Mouse (Mus musculus): ENCODE measurements around the gene Plod1.

Plod1 gene

DNA sequence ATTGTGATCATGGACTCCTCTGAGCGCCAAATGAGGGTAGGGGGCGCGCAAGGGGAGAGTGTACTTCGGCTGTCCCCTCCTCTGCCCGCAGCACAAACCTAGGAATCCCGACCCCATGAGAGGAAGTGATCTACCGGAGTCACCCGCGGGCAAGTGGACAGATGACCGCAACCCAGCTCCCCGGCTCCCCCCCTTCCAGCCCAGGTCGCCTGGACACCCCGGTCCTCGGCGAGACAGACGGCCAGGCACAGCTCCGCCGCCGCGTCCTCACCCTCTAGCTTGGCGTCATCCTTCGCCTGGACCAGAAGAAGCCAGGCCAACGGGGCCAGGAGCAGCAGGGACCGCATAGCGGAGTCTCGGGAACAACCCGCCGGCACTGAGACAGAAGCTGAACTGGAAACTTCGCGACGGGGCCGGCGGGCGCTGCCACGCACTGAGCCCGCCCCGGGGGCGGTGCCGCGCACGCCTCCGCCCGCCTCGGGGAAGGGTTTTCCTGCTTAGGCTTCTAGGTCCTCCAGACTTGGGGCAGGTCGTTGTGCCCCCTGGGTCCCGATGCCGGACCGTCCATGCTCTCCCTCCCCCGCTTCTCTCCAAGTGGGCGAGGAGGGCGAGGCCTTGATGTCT, at the start of gene Plod1:
Plod1 (minus strand) TSS at position 437 of the 624 bp plus-strand sequence.
- peak; percentile 69 for DNase-seq (ENCODE audit: low read depth, low spot score)

DNA sequence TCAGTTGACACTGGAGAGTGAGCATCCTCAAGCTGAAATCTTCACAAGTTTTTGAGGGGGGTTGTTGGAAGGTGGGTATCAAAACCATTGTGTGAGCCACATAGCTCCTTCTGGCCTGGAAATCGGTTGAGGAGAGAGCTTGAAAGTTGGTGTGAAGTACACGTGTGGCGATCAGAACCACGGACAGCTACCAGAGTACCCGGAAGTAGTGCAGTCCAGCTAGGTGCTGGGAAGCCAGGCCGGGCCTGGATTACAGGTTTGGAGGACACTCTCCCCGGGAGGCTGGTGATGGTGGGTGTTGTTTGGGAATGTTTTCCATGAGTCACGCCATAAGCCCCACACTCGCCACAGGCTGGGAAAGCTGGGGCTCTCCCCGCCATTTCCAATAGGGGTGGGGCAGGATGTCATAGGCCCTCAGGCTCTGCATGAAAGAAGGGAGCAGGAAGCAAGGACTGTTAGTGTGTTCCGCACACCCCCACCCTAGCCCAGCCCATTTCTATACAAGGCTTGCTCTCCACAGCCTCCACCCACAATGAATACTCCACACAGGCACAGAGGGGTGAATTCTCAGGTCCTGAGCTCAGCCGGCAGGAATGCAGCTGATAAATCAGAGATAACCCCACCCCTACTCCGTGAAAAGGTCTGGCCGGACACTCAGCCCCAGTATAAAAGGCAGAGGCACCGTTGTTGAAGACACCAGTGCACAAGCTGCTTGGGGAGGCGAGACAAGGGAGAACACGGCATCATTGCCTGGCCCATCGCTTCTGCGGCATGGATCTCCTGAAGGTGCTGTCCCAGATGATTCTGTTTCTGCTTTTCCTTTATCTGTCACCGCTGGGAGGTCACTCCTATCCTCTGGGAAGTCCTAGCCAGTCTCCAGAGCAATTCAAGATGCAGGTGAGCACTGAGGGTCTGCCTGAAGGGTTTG, 48.9 kb upstream of the Plod1 start, which contains the start of gene Nppb:
Nppb (plus strand) TSS at position 584 of the 928 bp plus-strand sequence.
- DNase-seq (ENCODE audit: low read depth, low spot score): peak; percentile 85

DNA sequence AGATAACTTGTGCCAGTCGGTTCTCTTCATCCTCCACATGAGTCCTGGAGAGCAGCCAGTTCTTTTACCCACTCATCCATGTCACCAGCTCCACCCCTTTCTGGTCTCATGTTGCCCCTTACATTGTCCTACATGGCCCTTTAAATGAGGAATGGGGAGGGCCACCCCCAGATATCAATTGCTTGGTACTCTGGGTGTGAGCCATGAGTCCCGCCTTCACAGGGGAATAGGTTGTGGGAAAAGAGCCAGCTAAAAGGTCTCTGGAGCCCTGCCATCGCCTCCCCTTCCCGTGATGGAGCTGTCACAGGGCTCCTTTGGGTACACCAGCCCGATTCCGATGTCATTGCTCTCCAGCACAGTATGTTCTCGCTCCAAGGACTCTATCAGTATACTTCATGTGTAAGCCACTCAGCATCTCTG, 42.9 kb upstream of the Plod1 start:
- no peak for DNase-seq (ENCODE audit: low read depth, low spot score)

DNA sequence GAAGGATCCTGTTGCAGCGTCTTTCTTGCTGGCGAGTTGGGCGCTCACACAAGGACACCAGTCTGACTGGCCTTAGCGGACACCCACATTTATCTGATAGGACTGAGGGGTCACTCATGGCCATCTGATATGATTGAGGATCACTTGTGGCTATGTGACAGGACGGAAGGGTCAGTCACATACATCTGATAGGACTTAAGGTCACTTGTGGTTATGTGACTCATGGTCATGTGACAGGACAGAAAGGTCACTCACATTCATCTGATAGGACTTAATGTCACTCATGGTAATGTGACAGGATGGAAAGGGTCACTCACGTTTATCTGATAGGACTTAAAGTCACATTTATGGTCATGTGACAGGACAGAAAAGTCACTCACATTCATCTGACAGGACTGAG, 41.8 kb upstream of the Plod1 start:
- no peak for DNase-seq (ENCODE audit: low read depth, low spot score)

DNA sequence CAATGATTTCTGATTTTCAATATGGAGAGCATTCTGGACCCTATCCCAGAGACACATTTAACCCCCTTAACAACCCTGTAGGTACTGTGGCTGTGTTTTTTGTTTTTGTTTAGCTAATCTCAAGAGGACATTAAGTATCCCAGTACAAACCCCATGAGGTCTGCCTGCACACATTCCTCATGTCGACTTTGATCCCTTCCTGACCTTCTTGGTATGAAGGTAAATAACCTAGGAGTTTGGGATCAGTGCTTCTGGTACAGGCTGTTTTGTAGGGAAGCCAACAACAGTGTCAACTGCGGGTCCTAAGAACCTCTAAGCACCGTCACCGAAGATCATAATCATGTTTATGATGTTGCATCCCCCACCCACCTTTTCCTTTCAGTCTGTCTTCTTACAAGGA, 41.2 kb upstream of the Plod1 start:
- no peak for DNase-seq (ENCODE audit: low read depth, low spot score)

DNA sequence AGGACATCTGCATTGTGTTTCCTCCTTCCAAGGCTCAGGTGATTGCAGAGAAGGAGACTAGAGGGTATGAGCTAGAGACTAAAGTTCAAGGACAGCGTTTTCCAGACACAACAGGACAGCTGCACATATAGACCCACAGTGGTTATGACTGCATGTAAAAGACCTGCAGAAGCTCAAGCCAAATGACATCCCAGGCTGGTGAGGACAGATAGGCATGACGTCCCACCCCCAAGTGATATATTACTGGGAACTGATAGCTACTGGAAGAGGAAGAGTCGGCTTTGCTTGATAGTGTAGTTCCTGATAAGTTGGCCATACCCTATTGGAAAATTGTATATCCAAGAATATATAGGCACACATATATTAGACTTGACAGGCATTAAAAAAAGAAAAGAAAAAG, 39.7 kb upstream of the Plod1 start:
- no peak for DNase-seq (ENCODE audit: low read depth, low spot score)

DNA sequence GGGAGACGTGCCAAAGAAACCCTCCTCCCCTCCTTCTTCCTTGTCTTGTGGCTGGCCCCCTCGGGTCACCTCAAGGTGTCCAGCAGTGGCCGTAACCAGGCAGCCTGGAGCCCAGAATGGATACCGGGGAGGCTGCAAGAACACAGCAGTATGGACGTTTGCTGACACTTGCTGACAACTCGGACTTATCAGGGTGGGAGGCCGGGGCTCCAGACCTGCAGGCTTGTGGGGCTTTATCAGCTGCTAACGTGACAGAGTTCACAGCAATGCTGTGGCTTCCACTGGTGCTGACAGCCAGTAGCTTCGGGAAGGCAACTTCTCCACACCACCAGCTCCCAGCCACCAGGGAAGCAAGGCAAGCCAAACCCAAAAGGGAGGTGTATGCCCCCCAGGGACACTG, 32.8 kb upstream of the Plod1 start:
- no peak for DNase-seq (ENCODE audit: low read depth, low spot score)

DNA sequence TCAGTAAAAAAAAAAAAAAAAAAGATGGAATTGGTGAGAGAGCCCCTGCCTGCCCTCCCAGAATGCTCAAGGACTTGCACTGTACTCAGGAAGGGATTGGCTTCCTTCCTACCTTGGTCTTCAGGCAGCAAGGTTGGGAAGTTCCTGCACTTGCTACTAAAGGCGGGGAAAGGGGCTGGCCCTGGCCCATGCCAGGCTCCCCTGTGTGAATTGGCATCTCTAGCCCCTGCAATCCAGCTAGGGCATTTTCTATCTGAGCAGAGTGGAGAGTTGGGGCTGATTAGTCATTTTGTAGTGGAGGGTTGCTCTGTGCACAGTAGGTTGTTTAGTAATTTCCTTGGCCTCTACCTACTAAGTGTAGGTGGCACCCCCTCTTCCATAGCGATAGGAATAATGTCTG, 32.2 kb upstream of the Plod1 start:
- no peak for DNase-seq (ENCODE audit: low read depth, low spot score)

DNA sequence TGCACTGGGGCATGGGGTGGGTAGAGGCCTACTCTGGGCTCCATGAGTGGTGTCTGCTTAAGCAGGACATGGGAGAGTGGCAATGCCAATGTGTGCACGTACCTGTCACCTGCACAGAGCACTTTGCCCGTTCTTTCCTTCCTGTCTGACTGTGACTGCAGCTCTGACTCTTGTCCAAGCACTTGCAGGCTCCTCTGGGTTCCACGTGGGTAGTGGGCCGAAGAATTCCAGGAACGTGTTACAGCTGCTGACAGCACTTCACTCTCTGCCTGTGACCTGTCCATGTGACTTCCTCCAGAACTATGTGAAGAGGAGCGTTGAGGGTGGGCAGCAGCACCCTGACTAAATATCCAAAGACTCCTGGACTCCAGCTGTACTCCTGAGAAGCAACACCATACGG, 29.1 kb upstream of the Plod1 start:
- DNase-seq (ENCODE audit: low read depth, low spot score): no peak

DNA sequence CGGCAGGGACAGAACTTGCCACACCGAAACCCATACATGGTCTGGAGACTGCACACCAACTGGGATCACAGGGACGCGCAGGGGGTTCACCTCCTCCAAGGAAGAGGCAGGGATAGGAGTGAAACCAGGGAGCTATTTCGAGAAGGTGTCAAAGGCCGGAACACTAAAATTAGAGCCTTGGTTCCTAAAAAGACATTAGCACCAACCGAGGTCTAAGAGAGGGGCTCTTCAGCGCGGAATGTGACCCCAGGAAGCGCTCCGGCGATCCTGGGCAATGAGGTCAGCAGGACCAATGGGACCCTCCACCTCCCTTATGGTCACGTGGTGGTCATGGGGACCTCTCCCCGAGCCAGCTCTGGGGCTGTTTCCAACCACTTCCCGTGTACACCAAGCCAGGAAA, 27.1 kb upstream of the Plod1 start:
- DNase-seq (ENCODE audit: low read depth, low spot score): no peak

DNA sequence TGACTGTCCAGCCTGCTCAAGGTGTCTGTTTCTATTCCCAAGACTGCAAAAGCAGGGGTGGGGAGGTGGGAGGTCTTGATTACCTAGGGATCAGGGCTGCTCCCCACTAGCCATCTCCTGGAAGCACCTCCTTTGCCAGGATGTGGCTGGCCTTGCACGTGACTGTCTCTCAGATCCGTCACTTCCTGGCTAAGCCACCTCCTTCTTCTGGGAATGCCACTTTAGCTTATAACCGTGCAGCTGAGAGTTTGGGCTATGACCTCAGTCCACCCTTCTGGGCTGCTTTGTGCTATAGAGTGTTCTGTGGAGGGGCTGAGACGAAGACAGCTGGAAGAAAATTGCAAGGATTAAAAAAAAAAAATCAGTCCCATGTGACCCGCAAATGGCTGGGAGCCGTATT, 26.2 kb upstream of the Plod1 start:
- no peak for DNase-seq (ENCODE audit: low read depth, low spot score)

DNA sequence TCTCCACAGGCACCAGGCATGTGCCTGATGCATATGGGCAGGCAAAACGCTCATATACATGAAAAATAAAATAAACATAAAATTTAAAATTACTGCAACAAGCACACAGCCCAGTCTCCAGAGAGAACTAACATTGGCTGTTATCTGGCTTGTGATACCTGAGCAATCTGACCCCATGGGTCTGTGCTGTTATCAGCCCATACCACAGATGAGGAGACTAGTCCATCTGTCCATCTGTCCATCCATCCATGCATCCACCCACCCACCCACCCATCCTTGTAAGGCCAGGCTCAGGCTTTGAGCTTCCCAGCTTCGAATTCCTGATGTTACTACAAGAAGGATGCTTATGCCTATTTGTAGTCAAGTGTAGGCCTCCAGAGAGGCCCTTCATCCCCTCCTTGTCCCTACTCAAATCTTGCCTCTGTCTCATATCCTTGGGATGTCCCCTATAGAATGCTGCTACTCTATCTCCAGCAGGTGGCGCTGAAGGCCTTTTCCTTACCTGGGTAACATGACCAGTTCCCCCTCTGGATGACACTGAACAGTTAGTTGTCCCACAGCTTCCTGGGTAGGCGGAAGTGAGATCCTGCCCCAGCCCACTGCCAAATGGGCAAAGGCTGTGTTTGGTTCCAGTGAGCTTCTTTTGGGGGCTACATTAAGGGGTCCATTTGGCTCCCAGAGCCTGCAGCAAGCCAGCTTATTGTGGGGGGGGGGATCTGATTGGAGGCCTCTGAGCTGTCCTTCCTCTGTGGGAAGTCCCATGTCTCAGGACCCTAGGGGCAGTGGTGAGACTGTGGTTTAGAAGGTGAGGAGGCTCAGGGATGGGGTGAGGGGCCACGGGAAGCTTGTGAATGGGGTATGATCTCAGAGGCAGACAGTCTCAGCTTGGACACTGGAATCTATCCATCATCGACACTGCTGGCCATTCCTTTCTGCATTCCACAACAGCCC, 23.6 kb upstream of the Plod1 start:
- peak; percentile 94 for DNase-seq (ENCODE audit: low read depth, low spot score)

DNA sequence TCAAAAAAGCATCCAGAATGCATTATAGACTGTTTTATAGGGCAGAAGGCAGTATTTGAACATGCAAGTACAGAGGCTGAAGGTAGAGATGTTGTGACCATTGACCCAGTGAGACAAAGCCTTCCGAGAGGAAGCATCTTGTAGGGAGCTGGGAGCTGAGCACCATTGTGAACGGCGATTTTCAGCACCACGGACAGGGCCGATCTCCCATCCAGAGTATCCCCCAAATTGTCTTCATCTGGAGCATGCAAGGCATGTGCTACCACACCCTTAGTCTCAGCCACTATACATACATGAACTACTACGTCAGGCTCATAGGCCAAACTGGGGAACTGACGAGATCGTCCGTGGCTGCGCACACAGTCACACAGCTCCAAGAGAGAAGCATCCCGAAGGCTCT, 20.6 kb upstream of the Plod1 start:
- DNase-seq (ENCODE audit: low read depth, low spot score): peak; percentile 51

DNA sequence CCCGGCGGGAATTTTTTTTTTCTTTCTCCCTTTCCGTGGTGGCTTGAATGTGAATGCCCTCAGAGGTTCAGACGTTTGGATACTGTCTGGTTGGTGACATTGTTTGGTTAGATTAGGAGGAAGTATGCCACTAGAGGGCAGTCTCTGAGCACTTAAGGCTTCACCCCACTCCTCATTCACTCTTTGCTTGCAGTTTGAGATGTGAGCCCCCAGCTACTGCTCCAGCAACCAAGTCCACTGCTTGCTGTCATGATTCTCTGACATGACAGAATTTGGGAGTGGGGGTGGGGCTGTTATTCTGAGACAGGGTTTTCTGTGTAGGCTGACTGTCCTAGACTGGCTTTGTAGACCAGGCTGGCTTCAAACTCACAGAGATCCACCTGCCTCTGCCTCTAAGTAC, 17.0 kb upstream of the Plod1 start:
- DNase-seq (ENCODE audit: low read depth, low spot score): peak; percentile 77

DNA sequence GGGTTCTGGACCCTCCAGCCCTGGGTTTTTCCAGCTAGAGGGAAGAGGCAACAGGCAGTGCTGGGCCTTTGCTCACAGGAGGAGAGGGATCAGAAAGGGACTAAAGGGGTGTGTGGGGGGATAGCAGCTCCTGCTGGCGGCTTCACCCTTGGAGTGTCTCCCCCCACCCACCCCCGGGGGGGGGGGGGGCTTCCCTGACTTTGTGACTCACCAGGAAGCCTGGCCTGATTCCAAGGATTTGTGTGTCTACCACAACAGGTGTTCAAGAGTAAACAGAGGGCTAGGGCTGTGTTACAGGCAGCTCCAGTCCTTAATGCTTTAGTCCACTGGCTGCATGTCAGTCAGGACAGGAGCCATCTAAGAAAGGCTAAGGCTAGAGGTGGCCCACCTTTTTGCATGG, 10.9 kb upstream of the Plod1 start:
- DNase-seq (ENCODE audit: low read depth, low spot score): no peak

DNA sequence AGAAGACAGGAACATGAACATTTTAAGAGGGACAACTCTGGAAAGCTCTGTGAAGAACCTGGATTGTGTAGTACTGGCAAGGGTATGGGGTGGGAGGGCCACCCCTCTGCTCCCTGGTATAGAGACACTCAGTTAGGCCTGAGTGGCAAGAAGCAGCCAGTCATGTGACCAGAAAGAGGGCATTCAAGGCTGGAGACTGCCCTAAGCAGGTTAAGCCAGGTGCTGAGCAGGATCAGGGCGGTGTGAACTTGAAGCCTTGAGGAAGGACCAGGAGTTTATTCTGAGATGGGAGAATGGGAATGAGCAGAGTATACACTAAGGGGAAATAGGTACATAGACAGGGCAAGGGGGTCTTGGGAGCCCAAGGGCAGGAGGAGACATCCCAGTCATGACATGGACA, 6.4 kb upstream of the Plod1 start:
- no peak for DNase-seq (ENCODE audit: low read depth, low spot score)

DNA sequence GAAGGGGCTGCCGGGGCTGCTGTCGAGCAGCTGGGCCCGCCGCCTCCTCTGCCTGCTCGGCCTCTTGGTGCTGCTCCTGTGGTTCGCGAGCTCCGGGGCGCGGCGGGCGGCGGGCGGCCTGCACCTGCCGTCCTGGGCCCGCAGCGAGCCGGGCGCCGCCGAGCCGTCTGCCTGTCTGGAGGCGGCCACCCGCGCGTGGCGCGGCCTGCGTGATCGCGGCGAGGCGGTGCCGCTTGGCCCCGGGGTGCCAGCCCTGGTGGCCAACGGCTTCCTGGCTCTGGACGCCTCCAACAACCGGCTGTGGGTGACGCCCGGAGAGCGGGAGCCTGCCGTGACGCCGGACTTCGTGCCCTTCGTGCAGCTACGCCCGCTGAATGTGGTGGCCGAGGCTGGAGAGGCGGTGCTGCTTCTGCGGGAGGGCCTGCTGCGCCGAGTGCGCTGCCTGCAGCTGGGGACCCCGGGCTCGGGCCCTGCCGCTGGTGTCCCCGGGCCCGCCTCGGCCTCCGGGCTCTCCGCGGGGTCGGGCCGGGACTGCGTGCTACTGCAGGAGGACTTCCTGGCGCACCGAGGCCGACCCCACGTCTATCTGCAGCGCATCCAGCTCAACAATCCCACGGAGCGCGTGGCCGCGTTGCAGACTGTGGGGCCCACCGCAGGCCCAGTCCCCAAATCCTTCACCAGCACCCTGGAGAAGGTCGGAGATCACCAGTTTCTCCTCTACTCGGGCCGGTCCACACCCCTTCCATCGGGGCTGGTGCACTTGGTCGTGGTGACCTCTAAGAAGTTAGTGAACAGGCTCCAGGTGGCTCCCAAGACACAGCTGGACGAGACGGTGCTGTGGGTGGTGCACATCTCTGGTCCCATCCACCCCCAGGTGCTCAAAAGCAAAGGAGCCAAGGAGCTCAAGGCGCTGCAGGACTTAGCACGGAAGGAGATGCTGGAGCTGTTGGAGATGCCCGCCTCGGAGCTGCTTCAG, 4.8 kb upstream of the Plod1 start:
- DNase-seq (ENCODE audit: low read depth, low spot score): no peak

DNA sequence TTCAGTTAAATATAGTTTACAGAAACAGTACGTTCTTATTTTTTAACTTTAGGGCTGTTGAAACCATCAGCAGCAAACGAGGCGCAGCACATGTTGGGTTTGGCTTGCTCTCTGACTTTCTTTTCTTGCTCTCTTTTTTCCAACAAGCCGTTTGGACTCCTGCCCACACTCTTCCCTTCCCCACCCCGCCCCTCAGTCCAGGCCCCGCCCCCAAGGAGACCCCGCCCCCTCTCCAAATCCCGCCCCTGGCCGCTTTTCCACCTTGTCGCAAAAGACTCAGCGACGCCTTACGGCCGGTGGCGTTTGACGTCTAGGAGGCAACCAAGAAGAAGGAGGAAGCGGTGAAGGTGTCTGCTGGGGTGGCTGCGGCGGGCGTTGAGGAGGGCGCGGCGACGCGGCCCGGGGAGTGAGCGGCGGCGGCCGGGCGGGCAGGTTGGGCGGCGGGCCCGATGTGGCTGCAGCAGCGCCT, 4.0 kb upstream of the Plod1 start, which contains the start of gene 2510039O18Rik:
2510039O18Rik (plus strand) TSS at position 320 of the 469 bp plus-strand sequence.
- peak; percentile 90 for DNase-seq (ENCODE audit: low read depth, low spot score)

DNA sequence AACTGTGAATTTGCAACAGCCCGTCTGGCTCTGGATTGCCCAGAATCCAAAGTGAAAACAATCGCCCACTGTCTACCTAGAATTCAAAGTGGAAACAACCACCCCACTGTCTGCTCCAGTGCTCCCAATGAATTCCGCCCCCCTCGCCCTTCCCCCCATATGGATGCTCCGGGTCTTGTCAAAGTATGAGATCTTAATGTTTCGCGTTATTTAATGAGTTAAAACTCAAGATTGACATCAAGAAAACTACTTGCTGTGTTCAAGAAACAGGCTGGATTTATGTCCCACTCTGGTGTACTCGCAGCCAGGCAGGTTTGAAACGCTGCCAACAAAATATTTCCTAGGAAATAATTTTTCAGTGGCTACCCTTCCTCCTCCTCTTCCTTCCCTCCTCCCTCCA, 3.5 kb upstream of the Plod1 start:
- DNase-seq (ENCODE audit: low read depth, low spot score): no peak
